Mouse (Mus musculus): Measurements from ENCODE around the gene Gm9045. TPM values are rescaled to one million over a fixed set of nuclear protein-coding genes. Genes with fewer than 3 reads are reported as not detected.
"Not testable (repeated sequence)": the region's sequence is repeated elsewhere in the genome, so short reads cannot be mapped to it uniquely, and the experiment has no call there.

The Gm9045 gene
- polyA plus RNA-seq, 1 experiment from 2014 or later: 0.10 TPM

- H3K4me1 ChIP-seq (ENCODE audit: control insufficient read depth, insufficient read depth, low read length); H3K27me3 ChIP-seq (replicated peaks; ENCODE audit: control insufficient read depth, insufficient read depth, low read length); ATAC-seq (ENCODE audit: low read depth); DNase-seq (ENCODE audit: low spot score); H3K9me3 ChIP-seq (ENCODE audit: control insufficient read depth, low read length); H3K4me3 ChIP-seq (ENCODE audit: low read depth, low read length); H3K9ac ChIP-seq (ENCODE audit: low read depth, low read length); H3K4me2 ChIP-seq (ENCODE audit: low read depth, low read length); H3K27ac ChIP-seq (replicated peaks; ENCODE audit: low read depth, low read length); H3K36me3 ChIP-seq (ENCODE audit: control insufficient read depth, insufficient read depth, low read length): not testable (repeated sequence)
- WGBS: 45% methylated on average over 2 of the region's 2 CpGs
These were observed 35.5 kb downstream of the Gm9045 start for GRCm38 (mm10) chr10:118302133-118302532.

GRCm38 (mm10) chr10:118294938-118295337 is 42.7 kb downstream of the Gm9045 start, which contains the start of gene Iltifb:
Gene Iltifb (minus strand): TSS chr10:118295038.
- no peaks in the 10 kb centered on the region for H3K27me3 ChIP-seq (replicated peaks; ENCODE audit: control insufficient read depth, insufficient read depth, low read length)
- no peak within 1 kb of the TSS for H3K9ac ChIP-seq (ENCODE audit: low read depth, low read length)
- no peak within 1 kb of the TSS for H3K4me2 ChIP-seq (ENCODE audit: low read depth, low read length)
- H3K9me3 ChIP-seq (ENCODE audit: control insufficient read depth, low read length): no peaks in the 10 kb centered on the region
- H3K36me3 ChIP-seq (ENCODE audit: control insufficient read depth, insufficient read depth, low read length): no peaks in the 10 kb centered on the region
- H3K27ac ChIP-seq (replicated peaks; ENCODE audit: low read depth, low read length): no peak within 1 kb of the TSS
- no peak for ATAC-seq (ENCODE audit: low read depth)
- no peak for DNase-seq (ENCODE audit: low spot score)
- no peak within 1 kb of the TSS for H3K4me3 ChIP-seq (ENCODE audit: low read depth, low read length)
- H3K4me1 ChIP-seq (ENCODE audit: control insufficient read depth, insufficient read depth, low read length): no peaks in the 10 kb centered on the region
- 87% methylated on average over 6 of the region's 6 CpGs for WGBS

Other genes starting within 250 kb of the Gm9045 start
- 27.2 and 31.7 TPM in 2 replicates for gene Mdm1, start 196.0 kb downstream of the Gm9045 start, polyA plus RNA-seq (2014; fragmentation: Nextera tagmentation; extraction: Ambion mirVana)
- gene Il22, start 132.9 kb downstream of the Gm9045 start, polyA plus RNA-seq (2014; fragmentation: Nextera tagmentation; extraction: Ambion mirVana): not detected in 2 replicates
- gene Gm32717, start 97.1 kb downstream of the Gm9045 start, polyA plus RNA-seq (2014; fragmentation: Nextera tagmentation; extraction: Ambion mirVana): not detected in 2 replicates
- not detected in 2 replicates for gene Gm32802, start 79.1 kb downstream of the Gm9045 start, polyA plus RNA-seq (2014; fragmentation: Nextera tagmentation; extraction: Ambion mirVana)
- gene Iltifb, start 42.8 kb downstream of the Gm9045 start, polyA plus RNA-seq (2014; fragmentation: Nextera tagmentation; extraction: Ambion mirVana): not detected in 2 replicates
- 0.09 TPM in 1 of 2 replicates, not detected in the other for gene Gm9040, start 10.9 kb downstream of the Gm9045 start, polyA plus RNA-seq (2014; fragmentation: Nextera tagmentation; extraction: Ambion mirVana)
- 0.09 TPM in 1 of 2 replicates, not detected in the other for gene Gm9044, start 5.4 kb downstream of the Gm9045 start, polyA plus RNA-seq (2014; fragmentation: Nextera tagmentation; extraction: Ambion mirVana)
- gene Gm9046, start 5.4 kb upstream of the Gm9045 start, polyA plus RNA-seq (2014; fragmentation: Nextera tagmentation; extraction: Ambion mirVana): not detected in 2 replicates
- gene Gm9048, start 10.8 kb upstream of the Gm9045 start, polyA plus RNA-seq (2014; fragmentation: Nextera tagmentation; extraction: Ambion mirVana): not detected in 2 replicates
- gene Gm9049, start 16.3 kb upstream of the Gm9045 start, polyA plus RNA-seq (2014; fragmentation: Nextera tagmentation; extraction: Ambion mirVana): 0.10 TPM in 1 of 2 replicates, not detected in the other
- gene Ifng, start 103.2 kb upstream of the Gm9045 start, polyA plus RNA-seq (2014; fragmentation: Nextera tagmentation; extraction: Ambion mirVana): not detected in 2 replicates

Data from embryonic facial prominence, embryonic 14.5 days (tissue).